Mouse (Mus musculus): ENCODE measurements around the gene Higd1c.
"Not testable (repeated sequence)": the region's sequence is repeated elsewhere in the genome, so short reads cannot be mapped to it uniquely, and the experiment has no call there.

Gene Higd1c

GRCm38 (mm10) chr15:100355876-100356275 lies 8.5 kb upstream of the Higd1c start:
- no peak for DNase-seq (ENCODE audit: low read depth)

GRCm38 (mm10) chr15:100365967-100366366 lies 1.6 kb downstream of the Higd1c start:
- not testable (repeated sequence) for DNase-seq (ENCODE audit: low read depth)

- peak; percentile 20 for DNase-seq (ENCODE audit: low read depth)
Observed at GRCm38 (mm10) chr15:100367119-100367518, 2.8 kb downstream of the Higd1c start.

- DNase-seq (ENCODE audit: low read depth) = peak; percentile 86
Observed at GRCm38 (mm10) chr15:100375066-100375465, 10.7 kb downstream of the Higd1c start.

- DNase-seq (ENCODE audit: low read depth) = not testable (repeated sequence)
Observed at GRCm38 (mm10) chr15:100377847-100378505, 13.6 kb downstream of the Higd1c start.

- no peak for DNase-seq (ENCODE audit: low read depth)
Observed at GRCm38 (mm10) chr15:100379658-100380057, 15.3 kb downstream of the Higd1c start.

GRCm38 (mm10) chr15:100380104-100380503 lies 15.8 kb downstream of the Higd1c start:
- no peak for DNase-seq (ENCODE audit: low read depth)

GRCm38 (mm10) chr15:100385705-100386104 lies 21.4 kb downstream of the Higd1c start:
- DNase-seq (ENCODE audit: low read depth) = peak; percentile 13

GRCm38 (mm10) chr15:100387544-100388223 lies 23.3 kb downstream of the Higd1c start:
- no peak for DNase-seq (ENCODE audit: low read depth)

- DNase-seq (ENCODE audit: low read depth) = no peak
Observed at GRCm38 (mm10) chr15:100388224-100388835, 24.0 kb downstream of the Higd1c start.

- DNase-seq (ENCODE audit: low read depth) = peak; percentile 28
Observed at GRCm38 (mm10) chr15:100388886-100389285, 24.5 kb downstream of the Higd1c start.

GRCm38 (mm10) chr15:100391066-100391465 lies 26.7 kb downstream of the Higd1c start:
- DNase-seq (ENCODE audit: low read depth) = no peak

- no peak for DNase-seq (ENCODE audit: low read depth)
Observed at GRCm38 (mm10) chr15:100391599-100391998, 27.3 kb downstream of the Higd1c start.

GRCm38 (mm10) chr15:100393016-100393415 lies 28.7 kb downstream of the Higd1c start:
- no peak for DNase-seq (ENCODE audit: low read depth)

- no peak for DNase-seq (ENCODE audit: low read depth)
Observed at GRCm38 (mm10) chr15:100395561-100395960, 31.2 kb downstream of the Higd1c start.

GRCm38 (mm10) chr15:100400592-100401250 lies 36.4 kb downstream of the Higd1c start:
- no peak for DNase-seq (ENCODE audit: low read depth)

- no peak for DNase-seq (ENCODE audit: low read depth)
Observed at GRCm38 (mm10) chr15:100401811-100402210, 37.5 kb downstream of the Higd1c start.

GRCm38 (mm10) chr15:100402347-100402746 lies 38.0 kb downstream of the Higd1c start:
- no peak for DNase-seq (ENCODE audit: low read depth)

- DNase-seq (ENCODE audit: low read depth) = no peak
Observed at GRCm38 (mm10) chr15:100402798-100403197, 38.5 kb downstream of the Higd1c start.

- no peak for DNase-seq (ENCODE audit: low read depth)
Observed at GRCm38 (mm10) chr15:100403318-100404000, 39.1 kb downstream of the Higd1c start.

GRCm38 (mm10) chr15:100406088-100406487 lies 41.7 kb downstream of the Higd1c start:
- no peak for DNase-seq (ENCODE audit: low read depth)

All from NIH3T3 (cell line).